9 mouse cellular contexts compared by ENCODE assay signal in the genomic region with DNA sequence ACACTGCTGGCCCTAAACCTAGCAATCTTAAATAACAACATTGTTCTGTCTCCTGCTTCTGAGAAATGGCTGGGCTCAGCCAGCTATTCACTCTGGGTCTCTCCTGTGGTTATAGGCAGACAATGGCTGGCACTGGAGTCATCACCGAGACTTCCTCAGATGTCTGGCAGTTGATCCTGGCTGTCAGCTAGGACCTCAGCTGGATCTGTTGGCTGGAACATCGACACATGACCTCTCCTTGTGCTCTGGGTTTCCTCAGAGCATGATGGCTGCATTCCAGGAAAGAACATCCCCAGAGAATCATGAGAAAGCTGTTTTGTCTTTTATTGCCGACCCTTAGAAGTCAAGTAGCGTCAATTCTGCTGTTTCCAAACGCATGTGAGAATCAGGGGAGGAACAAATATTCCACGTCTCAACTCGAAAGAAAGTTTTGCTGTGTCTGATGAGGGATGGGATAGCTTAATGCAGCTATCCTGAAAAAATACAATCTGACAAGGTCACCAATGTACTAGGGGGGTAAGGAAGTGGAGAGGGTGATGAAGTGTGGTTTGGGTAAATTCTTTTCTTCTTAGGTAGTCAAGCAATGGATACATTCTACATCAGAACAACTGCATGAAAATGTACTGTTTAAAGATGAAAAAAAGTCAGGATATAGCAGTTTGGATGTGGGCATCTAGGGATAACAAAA.
DNase-seq lines count a peak whose midpoint lies in the region; ATAC-seq and TF ChIP-seq lines count a peak whose summit lies in the region.
"Had no signal": no experiment of that assay in that cellular context is flagged by ENCODE, and none has a peak within 500 bp of the region (broad histone marks: within the 10 kb centered on the region; RNA-seq: fewer than 3 reads in every experiment).

No protein-coding gene starts in this region.

- no peak overlapping the region for H3ac ChIP-seq in C2C12 (ENCODE audit: control insufficient read depth, insufficient read length, low read depth)

- 33% methylated on average over 7 of the region's 7 CpGs for WGBS in heart, embryonic 10.5 days
- 30% methylated on average over 7 of the region's 7 CpGs for WGBS in intestine, embryonic 15.5 days

- ATAC-seq in intestine, embryonic 15.5 days, result peak; percentile 56

- H3K27ac ChIP-seq in heart, embryonic 10.5 days, result no peak overlapping the region
- H3K27ac ChIP-seq in intestine, embryonic 15.5 days, result no peak overlapping the region
- H3K27ac ChIP-seq: embryonic facial prominence, embryonic 13.5 days had no signal

- H3K79me3 ChIP-seq in C2C12 (ENCODE audit: low read depth), result no peaks in the 10 kb centered on the region

- DNase-seq in heart, adult 11 months, result peak; percentile 99
- DNase-seq in heart, embryonic 10.5 days (ENCODE audit: low spot score), result no peak
- DNase-seq in gastrocnemius, adult 18-20 months (ENCODE audit: low spot score), result peak; percentile 87
- peak; percentile 62 to 80 for DNase-seq in lung, postnatal 4 days
- DNase-seq in frontal cortex, postnatal 36 days (ENCODE audit: low spot score in 2 of 2), result no peak
- no peak for DNase-seq in frontal cortex, postnatal 10 days (ENCODE audit: low spot score in 2 of 2)

- H3K4me3 ChIP-seq in heart, embryonic 10.5 days, result no peak overlapping the region
- H3K4me3 ChIP-seq in C2C12 (ENCODE audit: insufficient read depth, poor library complexity, severe bottlenecking), result no peak overlapping the region
- no peak overlapping the region for H3K4me3 ChIP-seq in intestine, embryonic 15.5 days (replicated peaks)
- H3K4me3 ChIP-seq: embryonic facial prominence, embryonic 13.5 days had no signal

- no peak overlapping the region for H3K9ac ChIP-seq in intestine, embryonic 15.5 days
- H3K9ac ChIP-seq: embryonic facial prominence, embryonic 13.5 days had no signal

- H3K36me3 ChIP-seq in heart, embryonic 10.5 days, result no peaks in the 10 kb centered on the region
- H3K36me3 ChIP-seq in C2C12 (ENCODE audit: control insufficient read depth, insufficient read depth), result no peaks in the 10 kb centered on the region
- H3K36me3 ChIP-seq in intestine, embryonic 15.5 days, result no peaks in the 10 kb centered on the region
- H3K36me3 ChIP-seq: embryonic facial prominence, embryonic 13.5 days had no signal

- no peaks in the 10 kb centered on the region for H3K27me3 ChIP-seq in heart, embryonic 10.5 days (ENCODE audit: insufficient read depth, poor library complexity, severe bottlenecking)
- no peaks in the 10 kb centered on the region for H3K27me3 ChIP-seq in C2C12 (ENCODE audit: control insufficient read depth, insufficient read depth, insufficient read length)
- H3K27me3 ChIP-seq in intestine, embryonic 15.5 days (replicated peaks), result no peaks in the 10 kb centered on the region
- H3K27me3 ChIP-seq: embryonic facial prominence, embryonic 13.5 days had no signal

- no peak for TF ChIP-seq CTCF in C2C12 (IDR thresholded peaks at IDR 0.05; ENCODE audit: control insufficient read depth, insufficient read depth, insufficient read length)

- H3K4me2 ChIP-seq in intestine, embryonic 15.5 days (replicated peaks), result no peak overlapping the region
- H3K4me2 ChIP-seq: embryonic facial prominence, embryonic 13.5 days had no signal

- no peaks in the 10 kb centered on the region for H3K79me2 ChIP-seq in C2C12 (ENCODE audit: control insufficient read depth, insufficient read depth)

- no peaks in the 10 kb centered on the region for H3K9me3 ChIP-seq in heart, embryonic 10.5 days
- H3K9me3 ChIP-seq in intestine, embryonic 15.5 days, result no peaks in the 10 kb centered on the region
- H3K9me3 ChIP-seq: embryonic facial prominence, embryonic 13.5 days had no signal

- H3K4me1 ChIP-seq in heart, embryonic 10.5 days, result peaks cover 5% of the 10 kb centered on the region; the same call in 1 of the 2 replicates
- H3K4me1 ChIP-seq in intestine, embryonic 15.5 days (replicated peaks), result peaks cover 5% of the 10 kb centered on the region; the same call in 1 of the 2 replicates

TF ChIP-seq in C2C12, 6 proteins besides CTCF, POLR2A, EP300 and RAD21:
- TF ChIP-seq MAX (IDR thresholded peaks at IDR 0.05), result peak; percentile 37
- no peak for TF ChIP-seq FOSL1 (IDR thresholded peaks at IDR 0.05; ENCODE audit: insufficient read depth, low read length, poor library complexity, severe bottlenecking)
- TF ChIP-seq MYOD1 (IDR thresholded peaks at IDR 0.05; ENCODE audit: control insufficient read depth, insufficient read length, low read depth), result peak; percentile 10
- no peak for TF ChIP-seq MYOG (IDR thresholded peaks at IDR 0.05; ENCODE audit: control insufficient read depth, extremely low read depth, insufficient read length)
- peak; percentile 37 for TF ChIP-seq USF1 (IDR thresholded peaks at IDR 0.05; ENCODE audit: low read depth)
- no peak for TF ChIP-seq CEBPB (IDR thresholded peaks at IDR 0.05; ENCODE audit: low read depth)
TF ChIP-seq in C2C12: peak in this region for 3.

Comparison
In these comparisons a context has a peak if more than half of its experiments do, and no peak if none do; other contexts are left out.
1. DNase-seq: peak in heart, adult 11 months (single experiment), gastrocnemius, adult 18-20 months (single experiment) and lung, postnatal 4 days (2 of 2); none in heart, embryonic 10.5 days (single experiment), frontal cortex, postnatal 36 days (0 of 2) and frontal cortex, postnatal 10 days (0 of 2).